ENCODE assay signal across 17 mouse cellular contexts in the genomic region with DNA sequence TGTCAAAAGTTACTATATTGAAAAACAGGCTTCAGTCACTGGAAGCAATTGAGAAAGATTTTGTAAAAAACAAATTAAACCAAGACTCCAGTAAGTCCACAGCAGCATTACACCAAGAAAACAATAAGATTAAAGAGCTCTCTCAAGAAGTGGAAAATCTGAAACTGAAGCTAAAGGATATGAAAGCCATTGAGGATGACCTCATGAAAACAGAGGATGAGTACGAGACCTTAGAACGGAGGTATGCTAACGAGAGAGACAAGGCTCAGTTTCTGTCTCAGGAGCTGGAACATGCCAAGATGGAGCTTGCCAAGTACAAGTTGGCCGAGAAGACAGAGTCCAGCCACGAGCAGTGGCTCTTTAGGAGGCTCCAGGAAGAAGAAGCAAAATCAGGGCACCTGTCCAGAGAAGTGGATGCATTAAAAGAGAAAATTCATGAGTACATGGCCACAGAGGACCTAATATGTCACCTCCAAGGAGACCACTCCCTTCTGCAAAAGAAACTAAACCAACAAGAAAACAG.
"Had no signal": no experiment of that assay in that cellular context is flagged by ENCODE, and none has a peak within 500 bp of the region (broad histone marks: within the 10 kb centered on the region; RNA-seq: fewer than 3 reads in every experiment).

No protein-coding gene starts in this region.

- H3K36me3 ChIP-seq: liver, embryonic 13.5 days; midbrain, embryonic 12.5 days had no signal

- H3K9me3 ChIP-seq: limb, embryonic 12.5 days; liver, embryonic 13.5 days; lung, embryonic 15.5 days; midbrain, embryonic 12.5 days had no signal

- H3K27me3 ChIP-seq: limb, embryonic 12.5 days; liver, embryonic 13.5 days; lung, embryonic 15.5 days; midbrain, embryonic 12.5 days had no signal

- H3K4me2 ChIP-seq: limb, embryonic 12.5 days; liver, embryonic 13.5 days; lung, embryonic 15.5 days; midbrain, embryonic 12.5 days had no signal

- ATAC-seq: liver, postnatal 0 days; midbrain, embryonic 16.5 days had no signal

- H3K4me1 ChIP-seq: midbrain, embryonic 12.5 days had no signal

- H3K4me3 ChIP-seq: limb, embryonic 12.5 days; liver, embryonic 13.5 days; lung, embryonic 15.5 days; midbrain, embryonic 12.5 days had no signal

- H3K27ac ChIP-seq: kidney, postnatal 0 days; limb, embryonic 12.5 days; liver, embryonic 13.5 days; lung, embryonic 15.5 days; macrophage; midbrain, embryonic 12.5 days had no signal

- DNase-seq: kidney, postnatal 36 days; layer of hippocampus, adult 9-11 months; liver; liver, embryonic 13.5 days; liver, postnatal 0 days; lung, postnatal 14 days; right cerebral cortex, adult 18-20 months; right cerebral cortex, postnatal 25 days; spleen, adult 18-20 months; thymus, adult 18-20 months; thymus, postnatal 14 days had no signal

- H3K9ac ChIP-seq: limb, embryonic 12.5 days; liver, embryonic 13.5 days; liver, postnatal 0 days; lung, embryonic 15.5 days; midbrain, embryonic 12.5 days had no signal
